Mouse (Mus musculus) embryonic facial prominence, embryonic 14.5 days (tissue): ENCODE data around the gene Epop. TPM values are rescaled to one million over a fixed set of nuclear protein-coding genes. Genes with fewer than 3 reads are reported as not detected.

Experiments used
- ATAC-seq: fragments of 200-750 bp; cut with Nextera tagmentation; 2 replicates; pipeline ENCODE4 v1.8.0; 2017; ENCODE audit warnings: low read depth, moderate number of reproducible peaks, moderate TSS enrichment
- DNase-seq: peaks from one replicate; pipeline ENCODE4 v3.0.0-alpha.2; 2015; ENCODE audit warnings: low spot score
- H3K27ac ChIP-seq: fragments of 300-500 bp; sonication (generic); replicated peaks from 2 replicates; pipeline ENCODE4 v1.5.1; 2014; ENCODE audit warnings: low read depth, mild to moderate bottlenecking, low read length, moderate library complexity
- H3K27me3 ChIP-seq: fragments of 300-500 bp; sonication (generic); replicated peaks from 2 replicates; pipeline ENCODE4 v1.6.1; 2014; ENCODE audit warnings: low read length; ENCODE audit not compliant: control insufficient read depth, insufficient read depth
- H3K36me3 ChIP-seq: fragments of 300-500 bp; sonication (generic); 2 replicates; pipeline ENCODE4 v1.6.1; 2014; ENCODE audit warnings: low read length, mixed read lengths; ENCODE audit not compliant: control insufficient read depth, insufficient read depth
- H3K4me1 ChIP-seq: fragments of 300-500 bp; sonication (generic); 2 replicates; pipeline ENCODE4 v1.6.1; 2014; ENCODE audit warnings: antibody characterized with exemption, low read length; ENCODE audit not compliant: control insufficient read depth, insufficient read depth
- H3K4me2 ChIP-seq: fragments of 300-500 bp; sonication (generic); 2 replicates; pipeline ENCODE4 v1.6.1; 2014; ENCODE audit warnings: low read depth, mild to moderate bottlenecking, low read length, moderate library complexity, mixed read lengths
- H3K4me3 ChIP-seq: fragments of 300-500 bp; sonication (generic); 2 replicates; pipeline ENCODE4 v1.5.1; 2014; ENCODE audit warnings: low read depth, mild to moderate bottlenecking, low read length
- H3K9ac ChIP-seq: fragments of 300-500 bp; sonication (generic); 2 replicates; pipeline ENCODE4 v1.6.1; 2014; ENCODE audit warnings: low read depth, mild to moderate bottlenecking, low read length, moderate library complexity, mixed read lengths
- H3K9me3 ChIP-seq: fragments of 300-500 bp; sonication (generic); 2 replicates; pipeline ENCODE4 v1.6.1; 2016; ENCODE audit warnings: low read length; ENCODE audit not compliant: control insufficient read depth
- WGBS: fragments of 180-500 bp; shearing (Covaris S2); extraction: QIAGEN DNeasy Blood & Tissue Kit; methylation state at CpG from one replicate; pipeline ENCODE4 v1.1.7; 2014; 5-methylcytosine and 5-hydroxymethylcytosine counted together
- polyA plus RNA-seq: library from polyadenylated mRNA; unstranded; fragments of >200 nt; fragmentation: Nextera tagmentation; extraction: Ambion mirVana; gene quantifications from 2 replicates; pipeline ENCODE4 v1.2.1, GENCODE M21; 2014

Epop gene
- polyA plus RNA-seq, 1 experiment from 2014 or later = 2.4 TPM

- peak; percentile 61 for DNase-seq
- no peak for ATAC-seq
- Histone ChIP-seq H3K4me3 (no peak overlapping the region), H3K36me3 (peaks cover 89% of the 10 kb centered on the region), H3K27ac (no peak overlapping the region), H3K9me3 (no peaks in the 10 kb centered on the region), H3K4me2 (no peak overlapping the region), H3K27me3 (no peaks in the 10 kb centered on the region), H3K9ac (no peak overlapping the region), H3K4me1 (peaks cover under 1% of the 10 kb centered on the region; the same call in 1 of the 2 replicates)
- WGBS = 33% methylated on average over 6 of the region's 6 CpGs
Measured at GRCm38 (mm10) chr11:97669829-97670228, 40.3 kb upstream of the Epop start.

- H3K27ac ChIP-seq = no peak overlapping the region
- H3K9me3 ChIP-seq = no peaks in the 10 kb centered on the region
- no peak for DNase-seq
- H3K4me3 ChIP-seq = no peak overlapping the region
- no peak overlapping the region for H3K9ac ChIP-seq
- peaks cover 6% of the 10 kb centered on the region for H3K4me1 ChIP-seq
- H3K36me3 ChIP-seq = peaks cover 83% of the 10 kb centered on the region
- no peak overlapping the region for H3K4me2 ChIP-seq
- WGBS = 35% methylated on average over 9 of the region's 15 CpGs
- H3K27me3 ChIP-seq = no peaks in the 10 kb centered on the region
- no peak for ATAC-seq
Measured at GRCm38 (mm10) chr11:97669268-97669667, 39.8 kb upstream of the Epop start.

- H3K27ac ChIP-seq = no peak overlapping the region
- H3K4me3 ChIP-seq = no peak overlapping the region
- H3K36me3 ChIP-seq = peaks cover 72% of the 10 kb centered on the region
- H3K4me1 ChIP-seq = peaks cover 6% of the 10 kb centered on the region
- H3K9ac ChIP-seq = no peak overlapping the region
- no peak for ATAC-seq
- DNase-seq = no peak
- no peak overlapping the region for H3K4me2 ChIP-seq
- 86% methylated on average over 7 of the region's 7 CpGs for WGBS
- H3K9me3 ChIP-seq = no peaks in the 10 kb centered on the region
- no peaks in the 10 kb centered on the region for H3K27me3 ChIP-seq
Measured at GRCm38 (mm10) chr11:97668160-97668559, 38.7 kb upstream of the Epop start.

- H3K27me3 ChIP-seq = peaks cover 8% of the 10 kb centered on the region
- peaks cover 59% of the 10 kb centered on the region for H3K36me3 ChIP-seq
- H3K4me1 ChIP-seq = peaks cover 13% of the 10 kb centered on the region
- no peak overlapping the region for H3K27ac ChIP-seq
- H3K4me2 ChIP-seq = no peak overlapping the region
- DNase-seq = no peak
- H3K9ac ChIP-seq = no peak overlapping the region
- H3K9me3 ChIP-seq = no peaks in the 10 kb centered on the region
- WGBS = 89% methylated on average over 15 of the region's 15 CpGs
- ATAC-seq = no peak
- H3K4me3 ChIP-seq = no peak overlapping the region
Measured at GRCm38 (mm10) chr11:97666794-97667193, 37.3 kb upstream of the Epop start.

- no peak for ATAC-seq
- 93% methylated on average over 7 of the region's 7 CpGs for WGBS
- H3K27me3 ChIP-seq = peaks cover 13% of the 10 kb centered on the region
- H3K9ac ChIP-seq = no peak overlapping the region
- no peak for DNase-seq
- peaks cover 56% of the 10 kb centered on the region for H3K36me3 ChIP-seq
- H3K4me3 ChIP-seq = no peak overlapping the region
- no peak overlapping the region for H3K27ac ChIP-seq
- H3K4me1 ChIP-seq = peaks cover 15% of the 10 kb centered on the region
- H3K9me3 ChIP-seq = no peaks in the 10 kb centered on the region
- H3K4me2 ChIP-seq = no peak overlapping the region
Measured at GRCm38 (mm10) chr11:97666221-97666620, 36.7 kb upstream of the Epop start.

- H3K4me3 ChIP-seq = no peak overlapping the region
- H3K9me3 ChIP-seq = no peaks in the 10 kb centered on the region
- H3K4me1 ChIP-seq = peaks cover 22% of the 10 kb centered on the region
- WGBS = 89% methylated on average over 13 of the region's 13 CpGs
- H3K36me3 ChIP-seq = peaks cover 48% of the 10 kb centered on the region
- no peak for DNase-seq
- H3K27ac ChIP-seq = no peak overlapping the region
- ATAC-seq = no peak
- H3K9ac ChIP-seq = no peak overlapping the region
- H3K27me3 ChIP-seq = peaks cover 18% of the 10 kb centered on the region
- H3K4me2 ChIP-seq = 0 out of 2 replicates have a peak overlapping the region, but pooled peaks have one; percentile 74
Measured at GRCm38 (mm10) chr11:97665431-97665830, 35.9 kb upstream of the Epop start.

GRCm38 (mm10) chr11:97664771-97665240, 35.3 kb upstream of the Epop start:
- ATAC-seq (no peak), DNase-seq (no peak)
- Histone ChIP-seq H3K9me3 (no peaks in the 10 kb centered on the region), H3K27ac (no peak overlapping the region), H3K4me1 (peaks cover 22% of the 10 kb centered on the region), H3K36me3 (peaks cover 42% of the 10 kb centered on the region), H3K4me3 (peak overlapping the region; percentile 86), H3K27me3 (peaks cover 18% of the 10 kb centered on the region), H3K4me2 (peak overlapping the region; percentile 74), H3K9ac (peak overlapping the region; percentile 86)
- WGBS = 21% methylated on average over 5 of the region's 6 CpGs

- H3K27me3 ChIP-seq = peaks cover 18% of the 10 kb centered on the region
- peak overlapping the region; percentile 86 for H3K4me3 ChIP-seq
- peak overlapping the region; percentile 74 for H3K4me2 ChIP-seq
- H3K9ac ChIP-seq = peak overlapping the region; percentile 86
- WGBS = under 1% methylated on average over 6 of the region's 8 CpGs
- H3K9me3 ChIP-seq = no peaks in the 10 kb centered on the region
- H3K27ac ChIP-seq = peak overlapping the region; percentile 83
- H3K4me1 ChIP-seq = peaks cover 27% of the 10 kb centered on the region
- ATAC-seq (no peak), DNase-seq (no peak)
- H3K36me3 ChIP-seq = peaks cover 37% of the 10 kb centered on the region
Measured at GRCm38 (mm10) chr11:97664339-97664665, 34.8 kb upstream of the Epop start.

GRCm38 (mm10) chr11:97663528-97664338, 34.2 kb upstream of the Epop start:
- peaks cover 31% of the 10 kb centered on the region for H3K4me1 ChIP-seq
- peak overlapping the region; percentile 74 for H3K4me2 ChIP-seq
- H3K27me3 ChIP-seq = peaks cover 18% of the 10 kb centered on the region
- ATAC-seq (no peak), DNase-seq (peak; percentile 62)
- 1% methylated on average over 28 of the region's 57 CpGs for WGBS
- no peaks in the 10 kb centered on the region for H3K9me3 ChIP-seq
- H3K9ac ChIP-seq = peak overlapping the region; percentile 86
- peak overlapping the region; percentile 83 for H3K27ac ChIP-seq
- peaks cover 32% of the 10 kb centered on the region for H3K36me3 ChIP-seq
- H3K4me3 ChIP-seq = peak overlapping the region; percentile 86
